Mouse (Mus musculus): ENCODE results near the gene Hist1h2bf.
"Not testable (repeated sequence)": the region's sequence is repeated elsewhere in the genome, so short reads cannot be mapped to it uniquely, and the experiment has no call there.

- peak; percentile 97 for TF ChIP-seq POLR2A (IDR thresholded peaks at IDR 0.05; ENCODE audit: insufficient read depth, low read length)
- TF ChIP-seq CTCF (IDR thresholded peaks at IDR 0.05; ENCODE audit: low read depth, low read length), result not testable (repeated sequence)
- TF ChIP-seq EP300 (IDR thresholded peaks at IDR 0.05; ENCODE audit: insufficient read depth, low read depth, low read length), result 0 out of 2 replicates have a peak, but pooled peaks have one; percentile 29
Observed at GRCm38 (mm10) chr13:23561883-23562659, 11.9 kb downstream of the Hist1h2bf start, which contains the start of gene Hist1h3e.
